Mouse (Mus musculus) heart, postnatal 14 days (tissue): ENCODE data around the gene Nlrc3. TPM values are rescaled to one million over a fixed set of nuclear protein-coding genes. Genes with fewer than 3 reads are reported as not detected.
A peak's percentile ranks its signal among the peaks of the same experiment; 100 is the strongest.
"Not testable (repeated sequence)": the region's sequence is repeated elsewhere in the genome, so short reads cannot be mapped to it uniquely, and the experiment has no call there.

ENCODE experiments used
- DNase-seq, 2 experiments: peaks; one replicate each; pipeline ENCODE4 v3.0.0; 2021 to 2022
- intact Hi-C: fragments of 180-260 bp; cut with DNase I; formaldehyde crosslinking; loops from one replicate; pipeline ENCODE4 v1.15.1; 2025
- long read RNA-seq, 2 experiments: library from polyadenylated mRNA; stranded (forward); transcript quantifications; one replicate each; pipeline ENCODE4 v2.0.0; 2021
- total RNA-seq, 2 experiments: library from RNA; stranded (reverse); gene quantifications; 2 replicates each; pipeline ENCODE4 v1.2.3; 2021

Gene Nlrc3
- total RNA-seq = 1 to 10 TPM; 2.7 to 3.1 TPM
- long read RNA-seq, experiment 1 = 0 reads
- long read RNA-seq, experiment 2, partial matches to known transcripts = 0 of 2 reads
- long read RNA-seq, experiment 2, other reads (novel, unspliced or antisense) = 1 of 2 reads

DNA sequence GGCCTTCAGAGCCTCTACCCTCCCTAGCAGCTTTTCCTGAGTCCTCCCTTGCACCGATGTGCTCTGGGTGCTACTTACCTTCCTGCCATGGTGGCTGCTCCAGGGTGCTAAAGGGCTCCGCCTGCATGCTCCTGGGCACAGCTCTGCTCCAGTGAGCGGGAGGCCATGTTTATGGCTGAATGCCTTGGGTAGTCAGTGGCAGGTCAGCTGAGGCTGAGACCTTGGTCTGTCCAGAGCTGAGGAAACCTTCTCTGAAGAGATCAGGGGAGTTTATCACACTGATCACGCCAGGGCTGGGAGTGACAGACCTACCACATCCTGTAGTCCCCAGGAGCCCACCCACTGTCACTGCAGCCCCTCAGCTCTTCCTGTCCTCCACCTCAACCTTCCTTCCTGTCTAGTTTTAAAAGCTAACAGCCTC is at the start of gene Nlrc3:
TSS of gene Nlrc3 (minus strand) at position 382 of the 421 bp plus-strand sequence.
- intact Hi-C loops = no loop called here
- no peak for DNase-seq

DNA sequence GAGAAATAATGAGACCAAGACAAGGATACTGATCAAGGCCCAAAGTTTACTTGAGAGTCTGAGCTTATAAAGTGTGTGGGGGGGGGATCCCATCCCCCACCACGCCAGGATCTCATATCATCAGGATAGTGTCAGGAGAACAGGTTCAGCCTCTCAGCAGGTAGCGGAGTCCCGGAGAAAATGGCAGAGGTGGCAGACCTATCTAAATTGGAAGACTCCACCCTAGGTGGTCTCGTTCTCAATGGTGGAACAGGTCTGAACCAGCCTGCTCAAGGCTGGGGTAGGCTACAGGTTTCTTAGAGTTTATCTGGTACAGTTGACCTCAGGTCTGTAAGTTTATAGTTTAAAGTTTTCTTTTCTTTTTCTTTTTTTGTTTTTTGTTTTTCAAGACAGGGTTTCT is 46.3 kb upstream of the Nlrc3 start:
- DNase-seq = no peak
- intact Hi-C loops = no loop called here

DNA sequence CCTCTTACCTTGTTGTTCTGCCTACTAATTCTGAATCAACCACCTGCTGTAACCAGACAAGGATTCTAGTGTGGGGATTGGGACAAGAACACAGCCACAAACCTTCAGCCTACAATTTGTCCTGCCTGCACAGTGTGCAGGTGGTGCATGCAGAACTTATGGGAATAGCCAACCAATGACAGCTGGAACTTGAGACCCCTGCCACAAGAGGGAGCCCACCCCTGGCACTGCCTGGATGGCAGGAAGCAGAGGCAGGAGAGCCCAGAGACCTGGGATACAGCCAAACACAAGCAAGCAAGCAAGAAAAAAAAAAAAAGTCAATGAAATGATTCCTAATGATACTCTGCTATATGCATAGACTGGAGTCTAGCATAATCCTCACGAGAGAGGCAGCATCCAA is 44.8 kb upstream of the Nlrc3 start:
- no peak for DNase-seq
- intact Hi-C loops = no loop called here

GRCm38 (mm10) chr16:4017466-4017865 is 41.0 kb upstream of the Nlrc3 start:
- intact Hi-C loops, DNase-seq: not testable (repeated sequence)

- intact Hi-C loops, DNase-seq: not testable (repeated sequence)
Observed at GRCm38 (mm10) chr16:4016786-4017185, 40.4 kb upstream of the Nlrc3 start.

- no peak for DNase-seq
- intact Hi-C loops = no loop called here
Observed at GRCm38 (mm10) chr16:4014040-4014668, 37.7 kb upstream of the Nlrc3 start.

DNA sequence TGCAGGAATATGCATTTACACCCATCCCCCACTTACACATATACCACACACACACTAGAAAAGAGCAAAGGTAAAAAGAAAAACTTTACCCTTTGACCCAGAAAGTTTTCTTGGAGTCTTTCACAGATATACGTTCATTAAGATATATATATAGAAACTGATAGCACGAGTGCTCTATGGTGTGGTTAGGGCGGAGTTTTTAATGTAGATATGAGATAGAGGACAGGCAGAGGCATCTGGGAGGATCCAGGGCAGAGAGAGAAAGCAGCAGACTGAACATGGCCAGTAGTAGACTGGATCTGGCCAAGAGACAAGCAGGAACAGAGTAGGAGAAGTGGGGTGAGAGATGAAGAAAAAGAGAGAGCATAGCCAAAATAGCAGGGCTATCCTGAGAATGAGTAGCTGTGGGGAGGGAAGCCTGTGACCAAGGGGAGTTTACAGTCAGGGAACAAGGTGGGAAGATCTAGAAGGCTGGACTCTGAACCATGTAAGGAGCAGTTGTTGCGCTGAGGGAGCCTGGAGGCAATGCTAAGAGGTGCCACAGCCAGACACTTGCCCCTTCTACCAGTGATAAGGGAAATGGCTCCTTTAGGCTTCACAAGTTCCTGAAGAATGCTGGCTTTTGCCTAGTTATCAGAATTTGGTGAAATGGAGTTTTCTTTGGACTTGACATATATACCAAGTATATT is 36.6 kb upstream of the Nlrc3 start:
- DNase-seq = no peak
- intact Hi-C loops = no loop called here

DNA sequence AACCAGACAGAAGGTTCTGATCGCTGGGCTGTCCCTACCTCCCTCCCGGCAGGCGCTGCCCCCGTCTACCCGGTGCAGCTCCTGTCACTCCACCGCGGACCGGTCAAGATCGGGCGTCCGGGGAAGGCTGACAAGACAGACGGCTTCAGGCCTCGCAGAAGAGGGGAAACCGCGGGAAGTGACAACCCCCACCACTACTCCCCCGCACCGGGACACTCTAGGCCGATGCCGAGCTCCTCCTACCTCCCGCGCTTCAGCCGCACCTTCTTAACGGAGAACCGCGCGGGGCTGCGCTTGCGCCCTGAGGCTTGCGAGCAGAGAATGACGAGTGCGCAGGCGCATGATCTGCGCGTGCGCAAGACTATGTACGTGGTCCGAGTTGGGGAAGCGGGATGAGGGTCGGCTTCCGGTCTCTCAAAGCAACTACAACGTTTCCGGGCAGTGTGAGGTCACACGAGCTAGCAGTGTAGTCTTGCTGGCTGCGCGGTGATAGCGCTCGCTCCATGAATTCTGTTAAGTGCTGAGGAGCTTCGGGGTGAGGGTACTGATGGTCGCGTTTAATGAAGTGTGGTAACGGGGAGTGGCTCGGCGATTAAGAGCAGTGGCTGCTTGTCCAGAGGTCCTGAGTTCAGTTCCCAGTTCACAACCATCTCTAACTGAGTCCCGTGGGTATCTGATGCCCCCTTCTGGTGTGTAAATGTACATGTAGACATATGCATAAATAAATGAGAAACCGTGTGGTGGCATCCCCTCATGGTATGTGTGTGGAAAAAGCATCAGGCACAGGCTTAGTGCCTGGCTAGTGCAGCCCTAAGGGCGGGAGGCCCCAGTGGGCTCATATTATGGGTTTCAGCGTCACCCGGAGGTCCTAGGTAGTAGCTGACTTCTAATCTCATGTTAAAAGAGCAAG is 27.3 kb upstream of the Nlrc3 start, which contains the start of gene Slx4:
TSS of gene Slx4 (minus strand) at position 282 of the 910 bp plus-strand sequence.
- intact Hi-C loops = loop anchor here (2.0 kb wide), 1 partner anchor 165 kb away; no protein-coding TSS in a partner anchor
- DNase-seq = peak; percentile 95

DNA sequence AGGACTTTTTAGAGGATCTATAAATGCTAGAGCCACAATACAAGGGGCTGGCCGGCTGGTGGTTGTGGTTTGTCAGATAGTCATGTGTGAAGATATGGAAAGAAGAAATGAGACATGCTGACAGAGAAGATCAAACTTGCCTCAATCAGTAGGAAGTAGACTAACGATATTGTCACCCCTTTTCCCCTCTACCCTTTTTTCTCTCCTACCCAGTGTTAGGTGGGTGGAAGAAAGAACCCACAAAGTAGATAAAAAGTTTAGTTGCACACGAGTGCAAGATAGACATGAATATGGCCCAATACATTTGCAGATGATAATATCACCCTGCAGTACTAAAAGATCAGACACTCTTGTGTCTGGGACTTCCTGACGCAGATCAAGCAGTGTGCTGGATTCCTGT is 12.0 kb upstream of the Nlrc3 start:
- intact Hi-C loops = no loop called here

GRCm38 (mm10) chr16:3983146-3983700 is 6.8 kb upstream of the Nlrc3 start:
- DNase-seq = no peak
- intact Hi-C loops = no loop called here

More for the DNA sequence above, 12.0 kb upstream of the Nlrc3 start:
- DNase-seq = no peak

- intact Hi-C loops = no loop called here
- no peak for DNase-seq
Observed at GRCm38 (mm10) chr16:3982173-3982572, 5.7 kb upstream of the Nlrc3 start.

DNA sequence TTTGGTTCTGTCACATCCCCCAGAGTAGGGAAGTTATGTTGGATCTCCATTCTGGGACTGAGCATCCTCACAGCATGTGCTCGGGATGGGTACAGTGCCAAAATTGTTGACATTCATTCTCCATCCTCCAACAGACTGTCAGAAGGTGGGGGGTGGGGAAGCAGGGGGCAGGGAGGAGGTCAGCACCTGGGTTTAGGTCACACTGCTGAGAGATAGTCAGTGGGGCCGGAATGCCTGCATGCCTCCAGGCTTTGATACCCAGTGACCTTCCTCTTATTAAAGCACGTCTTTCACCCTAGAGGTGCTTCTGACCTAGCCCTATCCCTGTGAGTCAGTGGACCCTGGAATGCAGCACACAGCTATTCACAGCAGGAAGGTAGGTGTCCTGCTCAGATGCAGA is 280 bp upstream of the Nlrc3 start:
- DNase-seq = no peak
- intact Hi-C loops = no loop called here

DNA sequence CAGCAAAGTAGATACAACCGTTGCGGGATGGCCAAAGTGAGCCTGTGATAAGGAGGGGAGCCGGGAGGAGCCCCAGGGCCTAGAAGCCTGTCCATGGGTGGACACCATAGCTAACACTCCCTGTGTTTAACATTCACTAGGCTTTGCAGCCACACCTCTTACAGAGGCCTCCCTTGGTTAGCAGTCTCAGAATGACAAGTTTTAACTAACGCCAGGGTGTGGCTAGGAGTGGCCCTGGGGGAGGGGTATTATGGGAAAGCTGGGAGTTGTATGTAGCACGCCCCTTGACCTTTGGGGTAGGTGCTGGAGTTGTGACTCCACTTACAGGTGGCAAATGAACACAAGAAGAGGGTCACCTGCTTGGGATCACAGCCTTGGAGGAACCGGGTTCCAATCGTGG is 774 bp downstream of the Nlrc3 start:
- intact Hi-C loops = no loop called here
- DNase-seq = no peak

GRCm38 (mm10) chr16:3974456-3974855 is 2.0 kb downstream of the Nlrc3 start:
- DNase-seq, intact Hi-C loops: not testable (repeated sequence)

- no peak for DNase-seq
- intact Hi-C loops = no loop called here
Observed at GRCm38 (mm10) chr16:3965534-3965933, 10.9 kb downstream of the Nlrc3 start.

- DNase-seq = no peak
- intact Hi-C loops = no loop called here
Observed at GRCm38 (mm10) chr16:3964990-3965389, 11.4 kb downstream of the Nlrc3 start.

DNA sequence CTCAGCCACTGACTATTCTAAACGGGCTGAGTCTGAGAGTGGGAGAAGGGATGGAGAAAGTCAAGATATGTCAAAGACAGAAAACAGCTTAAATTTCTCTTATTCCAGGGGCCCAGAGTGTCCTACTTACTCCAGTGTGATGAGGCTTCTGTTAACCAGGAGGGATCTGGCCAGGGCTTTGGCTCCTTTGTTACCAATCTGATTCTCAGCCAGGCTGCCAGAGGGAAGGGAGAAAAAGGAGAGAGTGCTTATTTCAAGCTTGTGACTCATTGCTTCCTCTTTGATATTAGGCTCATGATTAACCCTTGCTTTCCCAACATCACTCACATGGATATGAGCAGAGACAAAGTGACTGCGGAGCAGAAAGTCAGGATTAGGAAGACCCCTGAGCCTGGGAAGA is 17.2 kb downstream of the Nlrc3 start:
- peak in 1 of 2 experiments; percentile 40 for DNase-seq
- intact Hi-C loops = no loop called here

DNA sequence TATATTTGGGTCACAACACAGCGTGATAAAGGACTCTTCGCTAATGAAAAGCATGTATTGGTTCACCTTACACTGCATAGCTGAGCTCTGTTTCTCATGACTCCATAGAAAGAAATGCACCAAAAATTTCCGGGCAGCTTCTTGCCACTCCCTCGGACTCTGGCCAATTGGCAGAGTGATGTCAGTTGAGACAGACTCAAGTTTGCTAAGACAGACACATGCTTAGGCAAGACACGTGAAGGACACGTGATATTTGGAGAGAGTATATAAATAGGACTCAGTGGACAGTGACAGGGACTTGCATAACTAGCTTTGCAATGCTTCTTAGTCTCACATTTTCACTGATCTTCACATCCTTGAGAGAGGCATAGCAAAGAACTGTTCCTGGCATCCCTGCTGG is 20.1 kb downstream of the Nlrc3 start:
- DNase-seq = peak in 1 of 2 experiments; percentile 33
- intact Hi-C loops = no loop called here

- intact Hi-C loops = no loop called here
- no peak for DNase-seq
Observed at GRCm38 (mm10) chr16:3951141-3951540, 25.3 kb downstream of the Nlrc3 start.

DNA sequence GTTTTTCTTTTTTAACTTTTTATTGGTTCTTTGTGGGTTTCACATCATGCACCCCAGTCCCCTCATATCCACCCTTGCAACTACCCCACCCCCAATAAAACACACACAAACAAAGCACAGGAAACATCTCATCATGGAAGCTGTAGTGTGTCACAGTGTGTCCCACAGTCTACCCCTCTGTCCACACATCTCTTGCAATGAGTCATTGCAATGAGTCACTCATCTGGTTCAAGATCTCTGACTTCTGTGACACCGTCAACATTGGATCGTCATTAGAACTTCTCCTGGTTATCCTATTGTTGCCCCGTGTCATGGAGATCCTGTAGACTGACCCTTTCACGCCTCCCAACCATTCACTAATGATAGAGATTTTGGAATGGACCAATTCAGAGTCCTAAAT is 41.7 kb downstream of the Nlrc3 start:
- no peak for DNase-seq
- intact Hi-C loops = no loop called here
